Mouse (Mus musculus) testis, adult 2 months (tissue): ENCODE measurements around the gene Pld2.

Experiments
- CTCF ChIP-seq: fragments of 200-500 bp; IDR thresholded peaks from 2 replicates; pipeline ENCODE4 v1.5.1; 2012; ENCODE audit warnings: low read depth, mild to moderate bottlenecking, inconsistent platforms, low read length, moderate library complexity; ENCODE audit not compliant: control insufficient read depth, insufficient read depth, insufficient replicate concordance
- POLR2A ChIP-seq: fragments of 200-500 bp; IDR thresholded peaks from 2 replicates; pipeline ENCODE4 v1.6.1; 2012; ENCODE audit warnings: low read depth, mild to moderate bottlenecking, inconsistent platforms, low read length, moderate library complexity; ENCODE audit not compliant: control insufficient read depth

GRCm38 (mm10) chr11:70562287-70562994, 22.6 kb downstream of the Pld2 start, which contains the start of gene Mink1:
- TF ChIP-seq CTCF: no peak
- TF ChIP-seq POLR2A: peak; percentile 46
